Mouse (Mus musculus): ENCODE measurements around the gene Gm26897.

- no peak for TF ChIP-seq SRF (IDR thresholded peaks at IDR 0.05; ENCODE audit: control insufficient read depth, insufficient read length, low read depth)
- no peak for TF ChIP-seq POLR2A (IDR thresholded peaks at IDR 0.05; ENCODE audit: insufficient read length, low read depth)
- no peak for TF ChIP-seq E2F4 (IDR thresholded peaks at IDR 0.05; ENCODE audit: insufficient read depth)
- no peak for TF ChIP-seq MAX (IDR thresholded peaks at IDR 0.05; ENCODE audit: low read depth)
- TF ChIP-seq POLR2AphosphoS2 (IDR thresholded peaks at IDR 0.05; ENCODE audit: insufficient read length, low read depth): no peak
- no peak for TF ChIP-seq CEBPB (IDR thresholded peaks at IDR 0.05; ENCODE audit: insufficient read depth, poor library complexity, severe bottlenecking)
- no peak for TF ChIP-seq MYOD1 (IDR thresholded peaks at IDR 0.05; ENCODE audit: control insufficient read depth in 1 of 3, insufficient read length in 2 of 3, low read depth in 2 of 3)
- TF ChIP-seq MYOG (IDR thresholded peaks at IDR 0.05; ENCODE audit: control insufficient read depth in 1 of 3, insufficient read depth in 1 of 3, insufficient read length in 2 of 3, low read depth in 2 of 3): no peak
- TF ChIP-seq TCF3 (IDR thresholded peaks at IDR 0.05; ENCODE audit: insufficient read length, low read depth): no peak
- TF ChIP-seq TCF12 (IDR thresholded peaks at IDR 0.05; ENCODE audit: insufficient read depth, poor library complexity, severe bottlenecking): no peak
- TF ChIP-seq REST (IDR thresholded peaks at IDR 0.05; ENCODE audit: insufficient read depth, insufficient read length): no peak
- no peak for TF ChIP-seq USF1 (IDR thresholded peaks at IDR 0.05; ENCODE audit: low read depth)
Observed at GRCm38 (mm10) chr5:111699711-111700303, 33.9 kb upstream of the Gm26897 start.

All from myocyte (in vitro differentiated cells).